Mouse (Mus musculus) olfactory bulb, adult 2 months (tissue): ENCODE data around the gene Ndufb2. TPM values are rescaled to one million over a fixed set of nuclear protein-coding genes. Genes with fewer than 3 reads are reported as not detected.

Experiments used
- H3K27ac ChIP-seq: fragments of 200-500 bp; 2 replicates; pipeline ENCODE4 v1.5.1; 2012; ENCODE audit warnings: low read depth, low read length; ENCODE audit not compliant: insufficient read depth
- H3K4me1 ChIP-seq: fragments of 200-500 bp; 2 replicates; pipeline ENCODE4 v1.6.1; 2012; ENCODE audit warnings: low read length; ENCODE audit not compliant: control insufficient read depth, insufficient read depth
- H3K4me3 ChIP-seq: fragments of 200-500 bp; 2 replicates; pipeline ENCODE4 v1.5.1; 2012; ENCODE audit warnings: mild to moderate bottlenecking, low read depth, low read length, moderate library complexity; ENCODE audit not compliant: insufficient read depth
- CTCF ChIP-seq: fragments of 200-500 bp; IDR thresholded peaks from 2 replicates; pipeline ENCODE4 v1.5.1; 2012; ENCODE audit warnings: low read depth, mild to moderate bottlenecking, low read length, moderate library complexity; ENCODE audit not compliant: insufficient read depth
- POLR2A ChIP-seq: fragments of 200-500 bp; IDR thresholded peaks from 2 replicates; pipeline ENCODE4 v1.6.1; 2012; ENCODE audit warnings: mild to moderate bottlenecking, low read depth, low read length, moderate library complexity; ENCODE audit not compliant: insufficient read depth
- WGBS: fragments of 180-500 bp; shearing (Covaris S2); methylation state at CpG from one replicate; pipeline ENCODE4 v1.1.7; 2018; 5-methylcytosine and 5-hydroxymethylcytosine counted together
- polyA plus RNA-seq: library from polyadenylated mRNA; stranded (reverse); fragments of >200 nt; gene quantifications from 2 replicates; pipeline ENCODE4 v1.2.4, GENCODE M21; 2012; ENCODE audit warnings: low replicate concordance; ENCODE audit not compliant: missing spikeins, insufficient read depth, insufficient read length

Ndufb2 gene
- polyA plus RNA-seq, result not detected in 2 replicates

- Histone ChIP-seq H3K4me3 (peak within 1 kb of the TSS; percentile 78), H3K27ac (peak within 1 kb of the TSS; percentile 98), H3K4me1 (peaks cover 3% of the 10 kb centered on the region)
- TF ChIP-seq POLR2A, result peak; percentile 90
- TF ChIP-seq CTCF, result no peak
- under 1% methylated on average over 56 of the region's 56 CpGs for WGBS
Observed at GRCm38 (mm10) chr6:39592401-39593214, at the start of gene Ndufb2. Ndufb2 (plus strand) TSS chr6:39592574.

- 17% methylated on average over 15 of the region's 15 CpGs for WGBS
- Histone ChIP-seq H3K27ac (peak overlapping the region; percentile 76), H3K4me3 (no peak overlapping the region), H3K4me1 (peaks cover 38% of the 10 kb centered on the region)
- TF ChIP-seq POLR2A (no peak), CTCF (no peak)
Observed at GRCm38 (mm10) chr6:39542631-39543597, 49.5 kb upstream of the Ndufb2 start.

- Histone ChIP-seq H3K27ac (peak overlapping the region; percentile 76), H3K4me1 (peaks cover 45% of the 10 kb centered on the region), H3K4me3 (no peak overlapping the region)
- WGBS, result 47% methylated on average over 15 of the region's 15 CpGs
- no peak for TF ChIP-seq CTCF
- no peak for TF ChIP-seq POLR2A
Observed at GRCm38 (mm10) chr6:39543769-39544420, 48.5 kb upstream of the Ndufb2 start.

- no peak for TF ChIP-seq CTCF
- TF ChIP-seq POLR2A, result no peak
- Histone ChIP-seq H3K27ac (no peak overlapping the region), H3K4me3 (no peak overlapping the region), H3K4me1 (peaks cover 35% of the 10 kb centered on the region)
- WGBS, result 82% methylated on average over 7 of the region's 7 CpGs
Observed at GRCm38 (mm10) chr6:39545474-39545873, 46.9 kb upstream of the Ndufb2 start.

- Histone ChIP-seq H3K4me1 (peaks cover 33% of the 10 kb centered on the region), H3K4me3 (no peak overlapping the region), H3K27ac (no peak overlapping the region)
- 59% methylated on average over 5 of the region's 5 CpGs for WGBS
- no peak for TF ChIP-seq POLR2A
- no peak for TF ChIP-seq CTCF
Observed at GRCm38 (mm10) chr6:39548030-39548429, 44.3 kb upstream of the Ndufb2 start.

GRCm38 (mm10) chr6:39551981-39552636, 40.3 kb upstream of the Ndufb2 start:
- 52% methylated on average over 8 of the region's 8 CpGs for WGBS
- H3K4me1 ChIP-seq, result peaks cover 35% of the 10 kb centered on the region
- TF ChIP-seq CTCF (no peak), POLR2A (no peak)
- no peak overlapping the region for H3K4me3 ChIP-seq
- no peak overlapping the region for H3K27ac ChIP-seq

- Histone ChIP-seq H3K27ac (no peak overlapping the region), H3K4me1 (peaks cover 29% of the 10 kb centered on the region), H3K4me3 (peak overlapping the region; percentile 16)
- 54% methylated on average over 12 of the region's 12 CpGs for WGBS
- TF ChIP-seq POLR2A (no peak), CTCF (no peak)
Observed at GRCm38 (mm10) chr6:39554888-39555647, 37.3 kb upstream of the Ndufb2 start.

- Histone ChIP-seq H3K4me1 (peaks cover 29% of the 10 kb centered on the region), H3K4me3 (peak overlapping the region; percentile 16)
Observed at GRCm38 (mm10) chr6:39555648-39555945, 36.8 kb upstream of the Ndufb2 start.

More at GRCm38 (mm10) chr6:39555648-39555945, 36.8 kb upstream of the Ndufb2 start:
- H3K27ac ChIP-seq, result no peak overlapping the region
- 52% methylated on average over 2 of the region's 2 CpGs for WGBS
- TF ChIP-seq CTCF, result no peak
- no peak for TF ChIP-seq POLR2A
